Mouse (Mus musculus) layer of hippocampus, postnatal 36 days (tissue): ENCODE results near the gene Pi4kb. TPM values are rescaled to one million over a fixed set of nuclear protein-coding genes. Genes with fewer than 3 reads are reported as not detected.
"Not testable (repeated sequence)": the region's sequence is repeated elsewhere in the genome, so short reads cannot be mapped to it uniquely, and the experiment has no call there.

Source experiments
- DNase-seq, 2 experiments: peaks; one replicate each; pipeline ENCODE4 v3.0.0; 2022
- total RNA-seq, 2 experiments: library from RNA; stranded (reverse); gene quantifications; 2 replicates each; pipeline ENCODE4 v1.2.3; 2021

Gene Pi4kb
- total RNA-seq, 2 experiments from 2014 or later: 55.3 to 61.2 TPM

DNA sequence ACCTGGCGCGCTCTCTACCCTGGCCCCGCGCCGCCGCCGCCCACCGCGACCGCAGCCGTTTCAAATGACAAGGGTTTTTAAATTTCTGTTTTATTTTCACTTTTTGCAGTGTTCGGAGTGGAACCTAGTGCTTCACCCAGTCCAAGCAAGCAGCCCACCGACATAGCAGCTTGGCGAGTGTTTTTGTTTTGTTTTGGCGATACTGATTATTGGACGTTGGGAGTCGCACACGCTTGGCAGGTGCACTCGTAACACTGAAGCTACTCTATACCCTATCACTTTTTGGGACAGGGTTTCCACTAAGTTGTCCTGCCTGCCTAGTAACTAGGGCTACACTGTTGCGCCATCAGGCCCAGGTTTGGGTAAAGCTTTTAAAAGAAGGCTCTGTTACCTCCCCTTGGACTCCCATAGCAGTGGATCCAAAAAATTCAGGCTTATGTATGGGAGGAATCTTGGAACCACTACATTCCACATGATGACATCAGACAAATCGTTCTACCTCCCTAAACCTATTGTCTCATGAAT is 42.1 kb downstream of the Pi4kb start:
- no peak for DNase-seq

GRCm38 (mm10) chr3:95018741-95019140 is 44.2 kb downstream of the Pi4kb start:
- no peak for DNase-seq

DNA sequence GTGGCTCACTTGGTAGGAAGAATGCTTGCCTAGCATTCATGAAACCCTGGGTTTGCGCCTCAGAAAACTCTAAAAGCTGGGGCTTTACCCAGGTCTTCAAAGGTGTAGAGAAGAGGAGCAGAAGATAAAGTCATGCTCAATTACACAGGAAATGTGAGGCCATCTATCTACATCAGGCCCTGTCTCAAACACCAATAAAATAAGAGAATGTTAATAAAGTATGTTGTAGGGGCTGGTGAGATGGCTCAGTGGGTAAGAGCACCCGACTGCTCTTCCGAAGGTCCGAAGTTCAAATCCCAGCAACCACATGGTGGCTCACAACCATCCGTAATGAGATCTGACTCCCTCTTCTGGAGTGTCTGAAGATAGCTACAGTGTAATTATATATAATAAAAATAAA is 46.4 kb downstream of the Pi4kb start:
- DNase-seq: not testable (repeated sequence)

DNA sequence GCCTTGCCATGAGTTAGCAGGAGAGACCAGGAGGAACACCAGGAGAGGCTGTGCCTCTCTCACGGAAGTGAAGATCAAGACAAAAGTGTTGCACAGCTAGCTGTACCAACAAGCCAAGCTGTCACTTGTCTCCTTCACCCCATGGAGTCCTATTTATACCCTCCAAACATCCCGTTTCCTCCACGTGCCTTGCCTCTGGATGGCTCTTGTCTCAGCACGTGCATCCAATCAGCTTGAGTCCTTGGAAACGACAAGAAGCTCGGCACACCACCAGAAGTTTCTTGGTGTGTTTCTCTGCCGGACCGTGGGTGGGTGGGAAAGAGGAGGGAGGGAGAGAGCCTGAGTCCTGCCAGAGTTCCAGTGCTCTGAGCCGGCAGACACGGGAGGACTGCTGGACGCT is 50.0 kb downstream of the Pi4kb start:
- DNase-seq: no peak

- no peak for DNase-seq
Observed at GRCm38 (mm10) chr3:95025202-95025601, 50.7 kb downstream of the Pi4kb start.

- DNase-seq: peak; percentile 27 to 43
Observed at GRCm38 (mm10) chr3:95027057-95027645, 52.6 kb downstream of the Pi4kb start.

DNA sequence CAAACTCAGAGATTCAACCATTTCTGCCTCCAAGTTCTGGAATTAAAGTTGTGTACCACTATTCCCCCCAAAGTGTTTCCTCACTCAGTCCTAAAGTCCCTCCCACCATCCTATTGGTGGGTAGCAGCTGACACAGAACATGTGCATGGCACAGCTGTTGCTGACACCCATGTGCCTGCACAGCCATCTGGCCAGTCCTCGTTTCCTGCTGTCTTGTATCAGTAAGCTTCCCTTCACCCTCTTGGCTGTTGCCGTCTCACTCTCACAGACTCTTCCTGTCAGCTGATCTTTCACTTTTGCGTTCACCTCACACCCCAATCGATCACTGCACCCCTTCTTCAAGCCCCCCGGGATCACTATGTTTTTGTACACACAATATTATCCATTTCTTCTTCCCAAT is 53.2 kb downstream of the Pi4kb start:
- peak; percentile 78 to 85 for DNase-seq

DNA sequence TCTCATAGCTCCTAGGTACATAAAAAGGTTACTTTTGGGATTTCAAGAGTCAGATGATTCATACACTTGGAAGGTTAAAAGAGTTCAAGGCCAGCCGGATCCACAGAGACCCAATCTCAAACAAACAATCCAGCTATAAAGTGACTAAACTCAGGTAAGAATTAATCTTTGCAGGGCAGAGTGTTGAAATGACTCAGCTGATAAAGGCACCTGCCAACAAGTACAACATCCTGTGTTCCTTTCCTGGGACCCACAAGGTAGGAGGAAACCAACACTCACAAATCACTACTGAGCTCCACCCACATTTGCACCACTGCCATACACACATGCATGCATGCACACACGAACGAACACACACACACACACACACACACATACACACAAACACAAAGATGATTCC is 54.1 kb downstream of the Pi4kb start:
- no peak for DNase-seq

DNA sequence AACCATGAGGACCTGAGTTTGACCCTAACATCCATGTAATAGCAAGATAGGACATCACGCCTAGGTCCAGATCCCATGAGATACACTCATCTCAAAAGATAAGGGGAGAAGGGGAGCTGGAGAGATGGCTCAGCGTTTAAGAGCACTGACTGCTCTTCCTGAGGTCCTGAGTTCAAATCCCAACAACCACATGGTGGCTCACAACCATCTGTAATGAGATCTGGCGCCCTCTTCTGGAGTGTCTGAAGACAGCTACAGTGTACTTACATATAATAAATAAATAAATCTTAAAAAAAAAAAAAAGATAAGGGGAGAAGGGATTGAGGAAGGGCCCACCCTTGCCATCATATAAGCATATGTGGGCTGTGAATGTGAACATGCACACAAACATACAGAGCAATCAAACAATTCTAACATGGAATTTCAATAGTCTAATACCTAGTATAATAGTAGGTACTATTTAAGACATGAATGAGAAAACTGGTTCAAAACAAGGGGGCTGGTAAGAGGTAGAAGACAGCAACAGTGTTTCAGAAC is 54.8 kb downstream of the Pi4kb start:
- DNase-seq: not testable (repeated sequence)

GRCm38 (mm10) chr3:95029953-95030352 is 55.4 kb downstream of the Pi4kb start:
- no peak for DNase-seq

DNA sequence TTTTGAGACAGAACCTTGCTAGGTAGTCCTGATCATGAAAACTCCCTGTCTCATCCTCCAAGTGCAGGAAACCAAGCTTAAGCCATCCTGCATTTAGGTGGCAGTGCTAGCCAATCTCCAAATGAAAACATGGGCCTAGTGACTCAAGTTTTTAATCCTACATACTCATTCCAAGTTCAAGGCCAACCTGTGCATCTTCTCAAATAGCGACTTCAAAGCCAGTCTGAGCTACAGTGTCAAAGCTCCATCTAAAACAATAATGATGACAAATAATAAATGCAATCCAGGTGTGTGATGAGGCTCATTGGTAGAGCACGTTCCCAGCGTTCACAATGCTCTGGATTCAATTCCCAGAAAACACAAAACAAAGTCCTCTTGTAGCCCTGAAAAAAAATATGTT is 67.1 kb downstream of the Pi4kb start:
- DNase-seq: no peak

- peak; percentile 97 for DNase-seq
Observed at GRCm38 (mm10) chr3:95042166-95042837, 67.8 kb downstream of the Pi4kb start, which contains the start of gene Psmd4. Psmd4 (minus strand) TSS chr3:95042614.

DNA sequence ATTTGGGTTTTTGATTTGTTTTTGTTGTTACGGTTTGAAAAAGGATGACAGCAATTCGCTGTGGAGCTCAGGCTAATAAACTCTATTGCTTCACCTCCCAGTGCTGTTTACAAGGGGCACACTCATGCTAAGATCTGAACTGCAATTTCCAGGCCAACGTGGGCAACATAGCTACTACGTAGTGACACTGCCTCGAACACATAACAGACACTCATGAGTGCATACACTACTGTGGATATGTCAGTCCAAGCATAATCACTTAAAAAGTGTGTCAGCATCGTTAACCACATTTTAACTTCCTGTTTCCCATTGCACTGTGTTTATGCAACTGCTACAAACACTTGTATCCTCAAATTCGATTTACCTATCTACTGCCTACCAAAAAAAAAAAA is 68.3 kb downstream of the Pi4kb start:
- DNase-seq: no peak

- DNase-seq: no peak
Observed at GRCm38 (mm10) chr3:95043251-95043650, 68.7 kb downstream of the Pi4kb start.

GRCm38 (mm10) chr3:95046462-95047057 is 72.0 kb downstream of the Pi4kb start:
- DNase-seq: no peak

- no peak for DNase-seq
Observed at GRCm38 (mm10) chr3:95047914-95048313, 73.4 kb downstream of the Pi4kb start.

- no peak for DNase-seq
Observed at GRCm38 (mm10) chr3:95052959-95053358, 78.4 kb downstream of the Pi4kb start.

- no peak for DNase-seq
Observed at GRCm38 (mm10) chr3:95053701-95054100, 79.2 kb downstream of the Pi4kb start.

DNA sequence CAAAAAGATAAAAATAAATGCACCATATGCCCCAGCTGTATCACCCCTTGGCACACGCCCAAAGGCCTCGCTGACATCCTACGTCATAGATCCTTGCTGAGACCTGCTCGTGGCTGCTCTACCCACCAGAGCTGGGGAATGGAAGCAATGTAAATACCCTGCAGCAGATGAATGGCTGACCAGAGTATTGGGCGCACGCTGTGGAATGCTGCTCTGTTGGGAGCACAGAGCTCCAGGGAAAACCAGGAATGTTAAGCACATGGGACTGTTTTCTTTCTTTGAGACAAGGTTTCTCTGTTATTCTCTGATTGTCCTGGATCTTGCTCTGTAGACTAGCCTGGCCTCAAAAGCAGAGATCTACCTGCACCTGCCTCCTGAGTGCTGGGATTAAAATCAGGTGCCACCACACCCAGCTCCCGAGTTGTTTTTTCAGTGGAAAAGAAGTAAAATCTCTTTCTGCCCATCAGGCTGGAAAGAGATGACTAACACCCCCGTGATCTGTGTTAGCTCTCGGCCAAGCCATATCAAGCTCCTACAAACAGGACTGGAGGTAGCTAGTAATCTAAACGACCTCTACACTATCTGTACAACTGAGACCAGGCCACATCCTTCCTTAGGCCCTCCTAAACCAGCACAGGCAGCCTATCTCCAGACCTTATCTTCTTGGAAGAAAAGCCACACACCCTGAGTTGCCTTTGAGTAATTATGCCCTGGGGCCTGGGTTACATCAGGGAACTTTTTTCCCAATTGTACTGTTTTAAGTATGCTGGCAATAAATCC is 80.1 kb downstream of the Pi4kb start:
- DNase-seq: no peak

GRCm38 (mm10) chr3:95056275-95056674 is 81.7 kb downstream of the Pi4kb start:
- DNase-seq: no peak
